Mouse (Mus musculus): ENCODE results near the gene Col6a4.

The Col6a4 gene

GRCm38 (mm10) chr9:106073956-106074355, 22.6 kb downstream of the Col6a4 start:
- no peak for DNase-seq (ENCODE audit: low read depth, low spot score)

DNA sequence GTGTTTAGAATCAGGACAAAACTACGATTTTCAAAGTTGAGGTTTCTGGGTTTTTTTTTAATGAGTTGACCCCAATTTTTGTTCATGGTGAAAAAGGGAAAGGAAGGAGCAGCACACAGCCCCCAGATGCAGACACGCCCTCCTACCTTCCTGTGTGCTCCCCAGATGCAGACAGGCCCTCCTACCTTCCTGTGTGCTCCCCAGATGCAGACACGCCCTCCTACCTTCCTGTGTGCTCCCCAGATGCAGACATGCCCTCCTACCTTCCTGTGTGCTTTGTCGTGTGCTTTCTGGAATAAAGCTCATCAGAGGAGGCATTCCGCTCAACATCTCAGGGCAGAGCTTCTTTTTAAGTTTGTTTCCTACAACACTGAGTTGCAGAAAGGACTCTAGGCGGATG, 24.9 kb downstream of the Col6a4 start:
- DNase-seq (ENCODE audit: low read depth, low spot score) = no peak

- no peak for DNase-seq (ENCODE audit: low read depth, low spot score)
Observed at GRCm38 (mm10) chr9:106053446-106053845, 43.1 kb downstream of the Col6a4 start.

- no peak for DNase-seq (ENCODE audit: low read depth, low spot score)
Observed at GRCm38 (mm10) chr9:106043921-106044503, 52.6 kb downstream of the Col6a4 start.

- no peak for DNase-seq (ENCODE audit: low read depth, low spot score)
Observed at GRCm38 (mm10) chr9:106039915-106040659, 56.5 kb downstream of the Col6a4 start.

- DNase-seq (ENCODE audit: low read depth, low spot score) = no peak
Observed at GRCm38 (mm10) chr9:106039276-106039675, 57.3 kb downstream of the Col6a4 start.

DNA sequence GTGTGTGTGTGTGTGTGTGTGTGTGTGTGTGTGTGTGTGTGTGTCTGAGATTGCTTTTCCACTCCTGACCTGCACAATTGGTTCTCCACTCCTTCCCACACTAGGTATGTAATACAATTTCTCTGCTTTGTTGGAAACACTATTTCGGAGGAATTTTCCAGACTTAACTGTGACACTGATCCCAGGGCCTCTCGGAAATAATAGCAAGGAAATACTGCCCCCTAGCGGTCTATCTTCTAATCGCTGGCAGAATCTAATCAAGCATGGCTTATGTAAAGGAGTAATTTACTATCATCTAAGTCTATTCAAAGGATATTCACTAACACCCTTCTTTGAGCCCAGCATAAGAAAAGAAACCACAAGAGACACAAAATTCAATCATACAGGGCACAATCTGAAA, 57.7 kb downstream of the Col6a4 start:
- peak; percentile 18 for DNase-seq (ENCODE audit: low read depth, low spot score)

DNA sequence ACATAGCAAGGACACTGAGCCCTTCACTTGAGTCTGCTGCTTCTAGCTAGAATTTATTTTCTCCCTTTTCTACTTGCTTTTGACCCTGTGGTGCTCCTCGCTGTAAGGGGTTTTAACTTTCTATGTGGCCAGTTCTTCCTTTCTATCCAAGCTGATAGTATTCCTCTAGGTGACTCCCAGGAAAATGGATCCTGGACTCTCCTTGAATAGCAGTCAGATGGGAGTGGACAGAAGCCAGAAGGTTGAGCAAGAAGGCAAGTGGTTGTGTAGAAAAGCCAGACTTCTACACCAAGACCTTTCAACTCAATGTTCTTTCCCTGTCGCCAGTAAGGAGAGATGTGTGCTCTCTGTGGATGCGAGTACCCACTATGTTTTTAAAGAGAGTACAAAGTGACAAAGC, 80.9 kb downstream of the Col6a4 start:
- no peak for DNase-seq (ENCODE audit: low read depth, low spot score)

GRCm38 (mm10) chr9:106013139-106013538, 83.4 kb downstream of the Col6a4 start:
- DNase-seq (ENCODE audit: low read depth, low spot score) = no peak

- DNase-seq (ENCODE audit: low read depth, low spot score) = no peak
Observed at GRCm38 (mm10) chr9:105997955-105998354, 98.6 kb downstream of the Col6a4 start.

- no peak for DNase-seq (ENCODE audit: low read depth, low spot score)
Observed at GRCm38 (mm10) chr9:105992425-105992824, 104.2 kb downstream of the Col6a4 start.

DNA sequence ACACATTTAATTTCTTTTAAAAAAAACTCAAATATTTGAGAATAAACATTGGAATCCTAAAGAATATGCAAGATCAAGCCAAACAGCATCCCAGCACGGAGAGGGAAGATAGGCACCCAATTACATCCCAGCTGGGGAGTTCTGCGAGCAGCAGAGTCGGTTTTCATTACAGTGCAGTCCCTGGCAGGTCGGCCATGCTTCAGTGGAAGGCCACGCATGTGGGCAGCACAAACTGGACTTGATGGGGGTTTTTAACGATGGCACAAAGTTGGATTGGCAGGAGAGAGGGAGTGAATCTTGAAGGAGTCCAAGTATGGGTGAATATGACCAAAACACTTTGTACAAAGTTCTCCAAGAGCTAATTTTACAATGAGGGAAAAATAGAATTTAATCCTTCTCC, 106.5 kb downstream of the Col6a4 start:
- no peak for DNase-seq (ENCODE audit: low read depth, low spot score)

DNA sequence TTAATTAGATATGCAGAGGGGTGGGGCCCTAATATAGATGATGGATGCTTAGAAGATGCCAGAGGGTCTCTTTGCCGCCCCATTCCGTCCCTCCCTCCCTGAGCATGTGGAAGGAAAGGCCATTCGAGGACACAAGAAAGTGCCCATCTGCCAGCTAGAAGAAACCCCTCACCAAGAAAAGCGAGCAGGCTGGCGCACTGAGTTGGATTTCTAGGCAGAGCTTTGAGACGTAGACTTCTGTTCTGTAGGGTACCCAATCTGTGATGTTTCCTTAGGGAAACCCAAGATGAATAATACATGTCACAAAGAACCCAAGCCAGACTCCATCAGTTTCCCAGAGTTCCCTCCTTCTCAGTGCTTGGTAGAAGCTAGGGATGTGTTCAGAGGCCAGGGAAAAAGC, 107.1 kb downstream of the Col6a4 start:
- no peak for DNase-seq (ENCODE audit: low read depth, low spot score)

- DNase-seq (ENCODE audit: low read depth, low spot score) = no peak
Observed at GRCm38 (mm10) chr9:105988096-105988495, 108.5 kb downstream of the Col6a4 start.

DNA sequence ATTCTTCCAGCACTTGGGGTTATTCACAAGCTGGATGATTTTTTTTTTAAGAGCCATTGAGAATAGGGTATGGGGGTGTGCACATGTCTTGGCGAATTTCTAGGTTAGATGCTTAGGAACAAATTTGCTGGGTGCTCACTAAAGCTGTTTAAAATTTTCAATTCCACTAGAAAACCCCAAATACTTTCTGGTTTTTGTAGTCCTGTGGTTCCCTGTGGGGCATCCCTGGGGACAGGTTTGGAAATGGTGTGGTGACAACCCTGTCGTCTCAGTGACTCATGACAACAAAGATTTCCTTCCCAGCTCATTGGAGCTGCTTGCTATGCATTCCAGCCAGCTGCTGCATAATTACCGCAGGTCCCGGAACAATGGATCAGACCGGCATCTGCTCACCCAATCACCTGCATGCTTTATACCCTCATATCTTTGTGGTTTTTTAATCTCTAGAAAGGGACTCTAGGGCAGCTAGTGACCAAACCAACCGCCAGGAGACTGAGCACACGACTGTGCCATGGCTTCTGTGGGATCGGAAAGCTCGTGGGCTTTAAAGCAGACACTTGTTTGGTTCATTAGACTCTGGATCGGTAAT, 111.6 kb downstream of the Col6a4 start:
- no peak for DNase-seq (ENCODE audit: low read depth, low spot score)

GRCm38 (mm10) chr9:105978479-105978878, 118.1 kb downstream of the Col6a4 start:
- no peak for DNase-seq (ENCODE audit: low read depth, low spot score)

- no peak for DNase-seq (ENCODE audit: low read depth, low spot score)
Observed at GRCm38 (mm10) chr9:105976871-105977270, 119.7 kb downstream of the Col6a4 start.

- DNase-seq (ENCODE audit: low read depth, low spot score) = no peak
Observed at GRCm38 (mm10) chr9:105976314-105976713, 120.3 kb downstream of the Col6a4 start.

DNA sequence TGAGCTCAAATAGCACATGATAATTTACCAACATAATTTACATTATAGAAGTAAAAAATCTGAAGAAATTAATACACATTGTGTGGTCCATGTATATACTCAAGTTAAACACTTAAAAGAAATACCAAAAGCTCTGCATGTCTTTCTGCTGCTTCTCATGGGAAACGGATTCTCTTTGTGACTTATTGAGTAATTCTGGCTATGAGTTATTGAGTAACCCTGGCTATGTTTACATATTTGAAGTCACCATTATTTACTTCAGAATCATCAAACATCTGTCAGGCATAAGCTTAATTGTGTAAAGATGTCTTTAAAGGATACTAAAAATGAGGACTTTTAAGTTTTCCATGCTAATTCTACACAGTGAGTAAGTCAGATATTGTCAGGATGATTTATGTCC, 122.8 kb downstream of the Col6a4 start:
- DNase-seq (ENCODE audit: low read depth, low spot score) = no peak

- DNase-seq (ENCODE audit: low read depth, low spot score) = no peak
Observed at GRCm38 (mm10) chr9:105972031-105972430, 124.6 kb downstream of the Col6a4 start.

GRCm38 (mm10) chr9:105971351-105971894, 125.2 kb downstream of the Col6a4 start:
- no peak for DNase-seq (ENCODE audit: low read depth, low spot score)

DNA sequence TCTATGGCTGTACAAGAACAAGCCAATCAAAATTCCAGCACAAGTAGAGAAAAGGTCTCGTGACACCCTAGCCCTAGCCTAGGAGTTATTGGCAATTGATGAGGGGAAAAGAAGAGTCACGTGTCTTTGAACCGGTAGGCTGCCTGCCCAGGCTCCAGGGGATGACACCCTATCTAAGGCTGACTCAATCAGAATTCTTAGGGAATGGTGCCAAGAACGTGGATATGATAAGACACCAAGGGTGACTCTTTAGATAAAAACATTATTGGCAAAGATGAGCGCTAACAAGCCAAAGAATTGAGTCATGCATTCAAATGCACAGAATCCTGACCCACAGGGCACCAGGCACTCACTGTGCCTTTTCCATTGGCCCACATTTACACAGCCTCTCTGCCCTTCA, 125.7 kb downstream of the Col6a4 start:
- no peak for DNase-seq (ENCODE audit: low read depth, low spot score)

DNA sequence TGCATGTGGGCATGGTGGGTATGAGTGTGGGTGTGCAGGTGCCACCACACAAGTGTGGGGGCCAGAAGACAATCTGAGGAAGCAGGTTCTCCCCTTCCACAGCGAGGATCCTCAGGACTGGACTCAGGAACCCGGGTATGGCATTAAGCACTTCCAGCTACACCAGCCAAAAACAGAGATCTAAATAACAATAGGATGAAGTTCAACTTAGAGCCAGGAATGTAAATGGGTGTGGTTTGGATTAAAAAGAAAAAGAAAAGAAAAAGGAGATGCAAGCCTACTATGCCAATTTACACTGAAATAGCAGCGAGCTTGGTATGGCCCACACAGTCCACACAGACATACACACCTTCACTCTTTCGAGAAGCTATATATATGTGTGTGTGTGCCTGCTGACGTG, 128.6 kb downstream of the Col6a4 start:
- DNase-seq (ENCODE audit: low read depth, low spot score) = no peak

Measured in WW6 (cell line).